Mouse (Mus musculus) heart, adult 18-20 months (tissue): Measurements from ENCODE around the gene Atxn7l1. TPM values are rescaled to one million over a fixed set of nuclear protein-coding genes. Genes with fewer than 3 reads are reported as not detected.
A peak's percentile ranks its signal among the peaks of the same experiment; 100 is the strongest.

Experiments
- DNase-seq, 2 experiments: peaks; one replicate each; pipeline ENCODE4 v3.0.0; 2021 to 2022; ENCODE audit warnings: mixed read lengths in 1 of 2
- total RNA-seq, 2 experiments: library from RNA; stranded (reverse); gene quantifications; 2 replicates each; pipeline ENCODE4 v1.2.3; 2021

Atxn7l1 gene
- total RNA-seq, 2 experiments from 2014 or later = 16.9 to 17.4 TPM

GRCm38 (mm10) chr12:33182428-33183137 lies 35.1 kb downstream of the Atxn7l1 start:
- DNase-seq = no peak

GRCm38 (mm10) chr12:33183138-33183627 lies 35.7 kb downstream of the Atxn7l1 start:
- DNase-seq = no peak

GRCm38 (mm10) chr12:33184137-33184536 lies 36.6 kb downstream of the Atxn7l1 start:
- DNase-seq = no peak

- no peak for DNase-seq
Measured at GRCm38 (mm10) chr12:33185046-33185445, 37.6 kb downstream of the Atxn7l1 start.

GRCm38 (mm10) chr12:33186331-33186730 lies 38.8 kb downstream of the Atxn7l1 start:
- DNase-seq = peak; percentile 65 to 73

GRCm38 (mm10) chr12:33190133-33190532 lies 42.6 kb downstream of the Atxn7l1 start:
- no peak for DNase-seq

- DNase-seq = no peak
Measured at GRCm38 (mm10) chr12:33190633-33191032, 43.1 kb downstream of the Atxn7l1 start.

- DNase-seq = peak; percentile 46 to 58
Measured at GRCm38 (mm10) chr12:33193408-33193901, 46.0 kb downstream of the Atxn7l1 start.

- no peak for DNase-seq
Measured at GRCm38 (mm10) chr12:33195175-33195574, 47.7 kb downstream of the Atxn7l1 start.

- DNase-seq = no peak
Measured at GRCm38 (mm10) chr12:33197287-33197686, 49.8 kb downstream of the Atxn7l1 start.

GRCm38 (mm10) chr12:33197746-33198145 lies 50.3 kb downstream of the Atxn7l1 start:
- DNase-seq = peak; percentile 67 to 68

- DNase-seq = no peak
Measured at GRCm38 (mm10) chr12:33201068-33201467, 53.6 kb downstream of the Atxn7l1 start.

- DNase-seq = no peak
Measured at GRCm38 (mm10) chr12:33201491-33202210, 54.2 kb downstream of the Atxn7l1 start.

GRCm38 (mm10) chr12:33205255-33205654 lies 57.8 kb downstream of the Atxn7l1 start:
- no peak for DNase-seq

- no peak for DNase-seq
Measured at GRCm38 (mm10) chr12:33206300-33206699, 58.8 kb downstream of the Atxn7l1 start.

- DNase-seq = no peak
Measured at GRCm38 (mm10) chr12:33210856-33211255, 63.4 kb downstream of the Atxn7l1 start.

- DNase-seq = no peak
Measured at GRCm38 (mm10) chr12:33218215-33218859, 70.8 kb downstream of the Atxn7l1 start.

GRCm38 (mm10) chr12:33219436-33219835 lies 71.9 kb downstream of the Atxn7l1 start:
- DNase-seq = no peak

GRCm38 (mm10) chr12:33220081-33220480 lies 72.6 kb downstream of the Atxn7l1 start:
- no peak for DNase-seq

GRCm38 (mm10) chr12:33220509-33221051 lies 73.1 kb downstream of the Atxn7l1 start:
- DNase-seq = peak; percentile 38 to 45

GRCm38 (mm10) chr12:33222187-33222586 lies 74.7 kb downstream of the Atxn7l1 start:
- no peak for DNase-seq

GRCm38 (mm10) chr12:33225117-33225541 lies 77.6 kb downstream of the Atxn7l1 start:
- DNase-seq = no peak
